In the genomic region with DNA sequence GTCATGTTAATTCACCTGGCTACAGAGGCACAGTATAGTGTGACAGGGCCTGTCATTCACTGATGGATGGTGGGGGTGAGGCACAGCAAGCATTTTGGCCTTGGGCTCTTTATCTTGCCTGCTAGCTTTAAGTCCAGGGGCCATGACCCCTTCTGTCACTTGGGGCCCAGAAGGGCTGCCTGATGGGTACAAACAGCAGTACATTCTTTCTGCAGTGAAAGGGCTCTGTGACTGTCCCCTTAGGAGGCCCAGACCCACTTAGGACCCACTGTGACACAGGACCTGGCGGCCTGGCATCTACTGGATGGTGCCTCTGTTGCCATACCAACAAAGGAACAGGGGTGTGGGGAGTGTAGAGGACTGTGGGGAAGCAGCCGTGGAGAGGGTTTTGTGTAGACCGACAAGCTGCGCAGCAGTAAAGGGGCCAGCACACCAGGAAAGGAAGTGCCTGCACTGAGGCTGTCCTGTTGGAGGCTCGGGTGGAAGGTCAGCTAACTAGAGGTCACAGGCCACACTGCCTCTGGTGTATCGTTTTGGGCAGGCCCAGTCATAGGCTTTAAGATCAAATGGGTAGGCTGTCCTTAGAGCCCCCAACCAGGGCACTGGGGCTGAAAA, we compare ENCODE assay signal across 9 mouse cellular contexts. TPM values are rescaled to one million over a fixed set of nuclear protein-coding genes. Genes with fewer than 3 reads are reported as not detected.
A peak's percentile ranks its signal among the peaks of the same experiment; 100 is the strongest.
DNase-seq lines count a peak whose midpoint lies in the region; ATAC-seq and TF ChIP-seq lines count a peak whose summit lies in the region.
"Had no signal": no experiment of that assay in that cellular context is flagged by ENCODE, and none has a peak within 500 bp of the region (broad histone marks: within the 10 kb centered on the region; RNA-seq: fewer than 3 reads in every experiment).

No protein-coding gene starts in this region.

- H3K79me2 ChIP-seq in liver, adult 2 months (ENCODE audit: control insufficient read depth, insufficient read depth, low read length), result peaks cover 55% of the 10 kb centered on the region; the same call in 1 of the 2 replicates

- no peaks in the 10 kb centered on the region for H3K27me3 ChIP-seq in heart, embryonic 10.5 days (ENCODE audit: insufficient read depth, poor library complexity, severe bottlenecking)
- H3K27me3 ChIP-seq in liver, adult 2 months (ENCODE audit: control insufficient read depth, insufficient read depth, low read length), result no peaks in the 10 kb centered on the region
- no peaks in the 10 kb centered on the region for H3K27me3 ChIP-seq in forebrain, postnatal 0 days (ENCODE audit: insufficient read depth, low read length)
- H3K27me3 ChIP-seq in midbrain, postnatal 0 days (ENCODE audit: insufficient read depth, low read length), result no peaks in the 10 kb centered on the region

- peak overlapping the region; percentile 35 for H3K4me3 ChIP-seq in heart, embryonic 10.5 days
- no peak overlapping the region for H3K4me3 ChIP-seq in liver, adult 2 months (ENCODE audit: insufficient read depth, low read depth, low read length)
- no peak overlapping the region for H3K4me3 ChIP-seq in forebrain, postnatal 0 days (ENCODE audit: low read depth, low read length)
- no peak overlapping the region for H3K4me3 ChIP-seq in midbrain, postnatal 0 days (ENCODE audit: low read depth, low read length)

- TF ChIP-seq CTCF in liver, adult 2 months (IDR thresholded peaks at IDR 0.05; ENCODE audit: low read depth, low read length), result no peak
- TF ChIP-seq CTCF in forebrain, postnatal 0 days (IDR thresholded peaks at IDR 0.05; ENCODE audit: low read depth), result no peak
- TF ChIP-seq CTCF in midbrain, postnatal 0 days (IDR thresholded peaks at IDR 0.05), result no peak

- H3K9ac ChIP-seq in liver, adult 2 months (ENCODE audit: low read depth, low read length), result peak overlapping the region; percentile 32; the same call in 1 of the 2 replicates
- no peak overlapping the region; the same call in 1 of the 2 replicates for H3K9ac ChIP-seq in forebrain, postnatal 0 days
- no peak overlapping the region for H3K9ac ChIP-seq in midbrain, postnatal 0 days (replicated peaks; ENCODE audit: low read length, poor library complexity, severe bottlenecking)

- ATAC-seq in forebrain, postnatal 0 days, result peak; percentile 14; the same call in 1 of the 2 replicates
- ATAC-seq in midbrain, postnatal 0 days (ENCODE audit: low FRiP score), result 0 out of 2 replicates have a peak, but pooled peaks have one; percentile 24

- WGBS in heart, embryonic 10.5 days, result 23% methylated on average over 6 of the region's 6 CpGs
- 25% methylated on average over 6 of the region's 6 CpGs for WGBS in liver, adult 2 months
- WGBS in forebrain, postnatal 0 days, result 32% methylated on average over 6 of the region's 6 CpGs
- WGBS in midbrain, postnatal 0 days, result 35% methylated on average over 6 of the region's 6 CpGs

- TF ChIP-seq POLR2A in liver, adult 2 months (IDR thresholded peaks at IDR 0.05; ENCODE audit: extremely low read depth, insufficient read depth, low read length), result no peak

- peaks cover 100% of the 10 kb centered on the region for H3K4me1 ChIP-seq in heart, embryonic 10.5 days
- peaks cover 85% of the 10 kb centered on the region for H3K4me1 ChIP-seq in liver, adult 2 months (ENCODE audit: control insufficient read depth, insufficient read depth, low read length)
- H3K4me1 ChIP-seq in forebrain, postnatal 0 days (ENCODE audit: insufficient read depth), result peaks cover 37% of the 10 kb centered on the region
- peaks cover 38% of the 10 kb centered on the region for H3K4me1 ChIP-seq in midbrain, postnatal 0 days (ENCODE audit: insufficient read depth, low read length)

- H3K4me2 ChIP-seq in forebrain, postnatal 0 days (ENCODE audit: low read depth), result no peak overlapping the region
- no peak overlapping the region for H3K4me2 ChIP-seq in midbrain, postnatal 0 days (ENCODE audit: low read depth, low read length, poor library complexity, severe bottlenecking)

- peak overlapping the region; percentile 88 for H3K27ac ChIP-seq in heart, embryonic 10.5 days
- peak overlapping the region; percentile 37 for H3K27ac ChIP-seq in liver, adult 2 months (replicated peaks; ENCODE audit: insufficient read depth, low read depth, low read length)
- H3K27ac ChIP-seq in forebrain, postnatal 0 days (ENCODE audit: low read depth, low read length), result no peak overlapping the region
- no peak overlapping the region for H3K27ac ChIP-seq in midbrain, postnatal 0 days (ENCODE audit: low read depth, low read length)

- H3K9me3 ChIP-seq in heart, embryonic 10.5 days, result no peaks in the 10 kb centered on the region
- H3K9me3 ChIP-seq in forebrain, postnatal 0 days (ENCODE audit: low read length), result no peaks in the 10 kb centered on the region
- no peaks in the 10 kb centered on the region for H3K9me3 ChIP-seq in midbrain, postnatal 0 days (ENCODE audit: low read length)

- DNase-seq in heart, embryonic 10.5 days (ENCODE audit: low spot score), result no peak
- no peak for DNase-seq in heart, postnatal 4 days
- peak; percentile 63 for DNase-seq in liver, adult 2 months (ENCODE audit: extremely low read depth, low read depth, low spot score)
- no peak for DNase-seq in liver
- DNase-seq in forebrain, postnatal 0 days, result no peak
- no peak for DNase-seq in midbrain, postnatal 0 days (ENCODE audit: low spot score)
- DNase-seq in frontal cortex, postnatal 25 days (ENCODE audit: low spot score in 2 of 2), result no peak
- DNase-seq in T-cell, adult 2 months (ENCODE audit: low spot score), result no peak
- DNase-seq: gastrocnemius, postnatal 25 days had no signal

- H3K36me3 ChIP-seq in heart, embryonic 10.5 days, result no peaks in the 10 kb centered on the region
- H3K36me3 ChIP-seq in liver, adult 2 months (ENCODE audit: control insufficient read depth, insufficient read depth, low read length), result no peaks in the 10 kb centered on the region
- H3K36me3 ChIP-seq in forebrain, postnatal 0 days (ENCODE audit: insufficient read depth), result no peaks in the 10 kb centered on the region
- no peaks in the 10 kb centered on the region for H3K36me3 ChIP-seq in midbrain, postnatal 0 days (ENCODE audit: insufficient read depth, low read length)

RNA-seq across cellular contexts. Expression of a gene that starts 38.4 kb away (rescaled TPM):
- polyA plus RNA-seq in heart, embryonic 10.5 days (2016; fragmentation: Nextera tagmentation; extraction: Ambion mirVana), result 8.2 and 8.3 TPM in 2 replicates
- 10 to 100 TPM; 69.3 to 70.9 TPM for total RNA-seq in heart, postnatal 4 days (2021)
- total RNA-seq in liver, adult 2 months (2014; rRNA removed), result 16.1 and 17.1 TPM in 2 replicates
- 42.1 and 65.7 TPM in 2 replicates for polyA plus RNA-seq in liver, adult 2 months (2012; rRNA removed)
- total RNA-seq in forebrain, postnatal 0 days (2014; rRNA removed), result 26.7 and 32.6 TPM in 2 replicates
- polyA plus RNA-seq in forebrain, postnatal 0 days (2015; fragmentation: Nextera tagmentation; extraction: Ambion mirVana), result 8.5 and 8.6 TPM in 2 replicates
- 18.1 and 21.9 TPM in 2 replicates for total RNA-seq in midbrain, postnatal 0 days (2014; rRNA removed)
- 5.2 and 5.8 TPM in 2 replicates for polyA plus RNA-seq in midbrain, postnatal 0 days (2015; fragmentation: Nextera tagmentation; extraction: Ambion mirVana)

Comparison
In these comparisons a context has a peak if more than half of its experiments do, and no peak if none do; other contexts are left out.
1. H3K27ac ChIP-seq: peak in heart, embryonic 10.5 days (single experiment) and liver, adult 2 months (single experiment); none in forebrain, postnatal 0 days (single experiment) and midbrain, postnatal 0 days (single experiment).